Mouse (Mus musculus) adrenal gland (tissue): ENCODE measurements at regions not wholly inside any gene's neighbourhood (a gene's known extent, or its start where the extent isn't known, plus 50 kb on each side); places are given as distances from the start of the nearest gene placed in this dataset.

Source experiments
- intact Hi-C: fragments of 180-260 bp; cut with DNase I; formaldehyde crosslinking; loops from one replicate; pipeline ENCODE4 v1.15.1; 2025

DNA sequence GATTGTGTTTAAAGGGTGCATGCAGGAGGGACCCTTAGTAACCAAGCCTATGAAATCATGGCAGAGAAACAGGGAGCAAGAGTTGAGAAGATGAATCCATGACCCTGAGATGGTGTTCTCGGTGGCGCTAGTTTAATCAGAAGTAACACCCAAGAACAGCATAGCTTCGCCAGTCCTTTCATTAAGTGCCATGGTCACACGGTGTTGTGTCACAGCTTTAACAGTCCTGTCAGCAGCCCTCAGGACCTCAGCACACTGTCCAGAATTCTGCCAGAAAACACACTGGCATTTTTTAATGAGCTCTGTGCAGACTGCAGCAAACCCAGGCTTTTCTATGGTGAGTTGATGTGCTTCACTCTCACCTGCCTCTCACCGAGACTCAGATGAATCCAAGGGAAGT is 320.6 kb upstream of the 2610301B20Rik start:
- intact Hi-C loops: no loop called here

DNA sequence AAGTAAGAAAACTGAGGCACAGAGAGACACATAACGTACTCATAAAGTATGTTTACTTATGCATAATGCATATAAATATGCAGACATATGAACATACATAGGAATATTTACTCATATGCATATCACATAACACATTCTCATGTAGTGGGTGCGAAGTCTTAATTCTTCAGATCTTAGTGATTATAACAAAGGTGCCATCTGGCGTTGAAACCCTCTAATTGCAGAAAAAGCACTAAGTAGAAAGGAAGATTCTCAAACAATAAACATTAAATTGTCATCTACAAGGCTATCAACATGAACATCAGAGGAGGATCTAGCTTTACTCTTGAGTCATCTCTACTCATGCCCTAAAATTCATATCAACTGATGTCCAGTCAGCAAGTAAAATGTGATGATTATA is 314.2 kb upstream of the 2610301B20Rik start:
- intact Hi-C loops: no loop called here

- intact Hi-C loops: no loop called here
Measured at GRCm38 (mm10) chr4:10604513-10604912, 269.8 kb upstream of the 2610301B20Rik start.

- intact Hi-C loops: no loop called here
Measured at GRCm38 (mm10) chr4:10607855-10608576, 266.3 kb upstream of the 2610301B20Rik start.

DNA sequence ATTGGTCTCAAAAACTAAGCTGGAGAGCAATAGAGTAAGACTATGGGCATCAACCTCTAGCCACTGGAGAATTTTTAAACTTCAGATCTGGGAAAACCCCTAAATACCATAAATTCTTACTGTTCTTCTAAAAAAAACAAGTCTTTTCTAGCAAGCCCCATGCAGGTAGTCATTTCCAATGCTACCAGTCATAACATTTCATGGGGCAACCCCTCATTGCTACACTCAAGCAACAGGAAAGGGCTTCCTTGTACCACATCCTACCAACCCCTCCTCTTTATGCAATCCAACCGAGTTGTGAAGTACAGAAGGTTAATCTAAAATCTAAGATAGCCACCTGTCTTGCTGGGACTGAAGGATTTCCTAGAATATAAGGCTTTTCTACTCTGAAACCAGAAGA is 263.5 kb upstream of the 2610301B20Rik start:
- intact Hi-C loops: no loop called here
